Mouse (Mus musculus) forebrain, embryonic 12.5 days (tissue): ENCODE measurements at regions not wholly inside any gene's neighbourhood (a gene's known extent, or its start where the extent isn't known, plus 50 kb on each side); places are given as distances from the start of the nearest gene placed in this dataset.
"Not testable (repeated sequence)": the region's sequence is repeated elsewhere in the genome, so short reads cannot be mapped to it uniquely, and the experiment has no call there.

Source experiments
- ATAC-seq: fragments of 200-750 bp; cut with Nextera tagmentation; 2 replicates; pipeline ENCODE4 v1.8.0; 2017; ENCODE audit warnings: moderate TSS enrichment; ENCODE audit not compliant: low FRiP score
- H3K27ac ChIP-seq: fragments of 300-500 bp; sonication (generic); 2 replicates; pipeline ENCODE4 v1.5.1; 2016; ENCODE audit warnings: mild to moderate bottlenecking
- H3K27me3 ChIP-seq: fragments of 300-500 bp; sonication (generic); 2 replicates; pipeline ENCODE4 v1.6.1; 2016; ENCODE audit warnings: mild to moderate bottlenecking
- H3K36me3 ChIP-seq: fragments of 300-500 bp; sonication (generic); replicated peaks from 2 replicates; pipeline ENCODE4 v1.6.1; 2016; ENCODE audit warnings: mild to moderate bottlenecking
- H3K4me1 ChIP-seq: fragments of 300-500 bp; sonication (generic); 2 replicates; pipeline ENCODE4 v1.6.1; 2016
- H3K4me2 ChIP-seq: fragments of 300-500 bp; sonication (generic); 2 replicates; pipeline ENCODE4 v1.6.1; 2016; ENCODE audit warnings: mild to moderate bottlenecking, moderate library complexity
- H3K4me3 ChIP-seq: fragments of 300-500 bp; sonication (generic); replicated peaks from 2 replicates; pipeline ENCODE4 v1.5.1; 2016; ENCODE audit warnings: mild to moderate bottlenecking
- H3K9ac ChIP-seq: fragments of 300-500 bp; sonication (generic); 2 replicates; pipeline ENCODE4 v1.6.1; 2016; ENCODE audit warnings: mild to moderate bottlenecking
- H3K9me3 ChIP-seq: fragments of 300-500 bp; sonication (generic); 2 replicates; pipeline ENCODE4 v1.6.1; 2016
- WGBS: fragments of 180-500 bp; shearing (Covaris S2); methylation state at CpG from one replicate; pipeline ENCODE4 v1.1.7; 2016; 5-methylcytosine and 5-hydroxymethylcytosine counted together

DNA sequence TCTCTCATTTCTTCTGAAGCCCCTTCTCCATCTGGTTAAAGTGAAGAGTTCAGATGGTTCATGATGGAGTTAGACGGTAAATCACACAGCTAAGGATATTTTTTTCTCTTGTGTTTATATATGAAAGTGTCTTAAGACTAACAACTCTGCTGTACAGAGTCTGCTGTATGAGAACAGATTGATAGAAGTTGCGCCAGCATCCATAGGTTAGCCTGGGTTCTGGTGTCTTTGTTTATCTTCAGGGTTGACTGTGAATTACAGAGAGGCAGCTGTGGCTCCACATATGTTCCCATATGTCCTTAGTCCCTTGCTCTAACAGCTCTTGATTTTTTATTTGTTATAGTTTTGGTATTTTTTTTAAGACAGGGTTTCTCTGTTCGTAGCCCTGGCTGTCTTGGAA lies 334.9 kb upstream of the Api5 start:
- H3K27ac ChIP-seq, result no peak overlapping the region
- no peaks in the 10 kb centered on the region for H3K27me3 ChIP-seq
- WGBS, result 84% methylated on average over 3 of the region's 3 CpGs
- no peaks in the 10 kb centered on the region for H3K36me3 ChIP-seq
- H3K9ac ChIP-seq, result no peak overlapping the region
- H3K4me3 ChIP-seq, result no peak overlapping the region
- H3K4me2 ChIP-seq, result no peak overlapping the region
- H3K9me3 ChIP-seq, result no peaks in the 10 kb centered on the region
- no peaks in the 10 kb centered on the region for H3K4me1 ChIP-seq
- ATAC-seq, result no peak

DNA sequence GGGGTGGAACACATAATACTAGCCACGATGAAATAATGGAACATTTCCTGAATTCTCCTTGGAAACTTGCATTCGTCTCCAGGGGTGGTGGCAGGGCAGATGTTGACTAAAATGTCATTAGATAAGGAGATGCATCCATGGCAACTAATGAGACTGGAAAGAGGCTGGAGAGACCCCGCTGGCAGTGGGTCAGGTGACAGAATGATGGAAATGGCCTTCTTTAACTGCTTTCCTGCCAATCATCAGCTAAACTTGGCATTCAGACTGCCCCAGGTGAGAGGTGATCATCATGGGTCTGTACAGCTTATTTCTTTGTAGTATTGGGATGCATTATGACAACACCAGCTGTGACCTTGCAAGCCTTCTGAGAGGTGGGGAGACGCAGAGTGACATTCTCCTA lies 334.3 kb upstream of the Api5 start:
- no peak overlapping the region for H3K9ac ChIP-seq
- no peak overlapping the region for H3K4me3 ChIP-seq
- H3K4me2 ChIP-seq, result no peak overlapping the region
- WGBS, result 68% methylated on average over 4 of the region's 4 CpGs
- H3K36me3 ChIP-seq, result no peaks in the 10 kb centered on the region
- no peak overlapping the region for H3K27ac ChIP-seq
- no peaks in the 10 kb centered on the region for H3K4me1 ChIP-seq
- H3K27me3 ChIP-seq, result no peaks in the 10 kb centered on the region
- ATAC-seq, result peak; percentile 57; the same call in 1 of the 2 replicates
- no peaks in the 10 kb centered on the region for H3K9me3 ChIP-seq

DNA sequence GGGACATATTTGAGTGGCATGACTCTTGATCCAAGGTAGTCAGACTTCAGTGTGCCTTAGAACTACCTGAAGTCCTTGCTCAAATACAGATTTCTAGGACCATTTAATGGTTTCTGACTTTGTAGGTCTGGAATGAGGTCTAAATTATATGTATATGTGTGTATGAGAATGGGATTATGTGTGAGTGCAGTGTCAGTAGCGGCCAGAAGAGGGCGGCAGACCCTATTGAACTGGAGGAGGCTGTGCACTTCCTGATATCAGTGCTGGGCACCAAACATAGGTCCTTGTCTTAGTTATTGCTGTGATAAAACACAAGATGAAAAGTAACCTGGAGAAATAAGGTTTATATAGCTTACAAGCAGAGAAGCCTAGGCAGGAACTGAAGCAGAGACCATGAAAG lies 328.6 kb upstream of the Api5 start:
- Histone ChIP-seq H3K36me3 (no peaks in the 10 kb centered on the region), H3K4me1 (peaks cover 12% of the 10 kb centered on the region), H3K27ac (no peak overlapping the region), H3K9ac (no peak overlapping the region), H3K27me3 (no peaks in the 10 kb centered on the region), H3K4me3 (no peak overlapping the region), H3K4me2 (no peak overlapping the region), H3K9me3 (no peaks in the 10 kb centered on the region)
- no peak for ATAC-seq
- WGBS, result 84% methylated on average over 2 of the region's 2 CpGs

DNA sequence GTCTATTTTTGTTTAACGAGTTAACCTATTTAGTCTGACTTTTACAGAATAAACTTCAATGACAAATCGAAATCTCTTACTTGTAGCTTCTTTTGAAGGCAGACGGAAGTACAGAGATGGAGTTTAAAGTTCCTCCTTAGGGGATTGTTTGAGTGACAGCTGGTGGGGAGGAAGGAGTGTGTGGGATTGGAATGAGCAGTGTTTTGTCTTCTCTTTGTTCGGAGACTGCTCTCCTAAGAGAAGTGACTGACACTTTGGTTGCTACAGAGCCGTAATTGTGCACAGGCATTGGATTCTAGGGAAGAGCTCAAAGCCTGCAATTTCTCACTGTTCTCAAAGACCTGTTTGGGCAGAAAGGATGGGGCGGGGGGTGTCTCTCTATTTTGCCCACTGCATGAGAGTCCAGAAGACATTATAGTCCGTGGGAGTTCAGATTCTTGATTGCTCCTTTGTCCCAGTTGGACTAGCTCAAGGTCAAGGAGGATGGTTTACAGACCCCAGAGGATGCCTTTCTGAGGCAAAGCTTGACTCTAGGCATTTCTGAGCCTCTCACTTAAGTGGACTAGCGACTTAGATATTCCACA lies 327.0 kb upstream of the Api5 start:
- Histone ChIP-seq H3K4me1 (peaks cover 12% of the 10 kb centered on the region), H3K27me3 (no peaks in the 10 kb centered on the region), H3K4me2 (peak overlapping the region; percentile 30), H3K27ac (no peak overlapping the region), H3K4me3 (no peak overlapping the region), H3K9ac (no peak overlapping the region), H3K9me3 (no peaks in the 10 kb centered on the region), H3K36me3 (no peaks in the 10 kb centered on the region)
- peak; percentile 81 for ATAC-seq
- 13% methylated on average over 8 of the region's 8 CpGs for WGBS

DNA sequence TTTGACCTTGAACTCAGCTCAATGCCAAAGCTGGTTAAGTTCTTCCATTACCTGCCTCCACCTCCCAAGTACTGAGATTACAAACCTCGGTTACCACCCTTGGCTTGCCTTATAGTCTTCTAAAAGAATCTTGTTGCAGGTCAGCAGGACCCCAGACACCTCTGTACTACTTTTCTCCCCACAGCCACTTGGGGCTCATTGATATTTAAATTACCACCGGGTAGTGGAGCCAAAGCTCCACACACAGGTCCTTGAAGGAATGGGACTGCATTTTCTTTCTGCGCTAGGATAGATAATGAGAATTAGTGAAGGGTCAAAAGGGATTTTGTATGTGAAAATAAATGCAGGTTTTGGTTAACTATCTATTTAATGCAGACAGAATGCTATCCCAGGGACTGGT lies 326.5 kb upstream of the Api5 start:
- peak overlapping the region; percentile 30; the same call in 1 of the 2 replicates for H3K4me2 ChIP-seq
- H3K27ac ChIP-seq, result no peak overlapping the region
- H3K9ac ChIP-seq, result no peak overlapping the region
- no peaks in the 10 kb centered on the region for H3K36me3 ChIP-seq
- H3K4me1 ChIP-seq, result peaks cover 12% of the 10 kb centered on the region
- 4% methylated on average over 3 of the region's 3 CpGs for WGBS
- peak; percentile 68; the same call in 1 of the 2 replicates for ATAC-seq
- no peaks in the 10 kb centered on the region for H3K9me3 ChIP-seq
- H3K27me3 ChIP-seq, result no peaks in the 10 kb centered on the region
- no peak overlapping the region for H3K4me3 ChIP-seq

DNA sequence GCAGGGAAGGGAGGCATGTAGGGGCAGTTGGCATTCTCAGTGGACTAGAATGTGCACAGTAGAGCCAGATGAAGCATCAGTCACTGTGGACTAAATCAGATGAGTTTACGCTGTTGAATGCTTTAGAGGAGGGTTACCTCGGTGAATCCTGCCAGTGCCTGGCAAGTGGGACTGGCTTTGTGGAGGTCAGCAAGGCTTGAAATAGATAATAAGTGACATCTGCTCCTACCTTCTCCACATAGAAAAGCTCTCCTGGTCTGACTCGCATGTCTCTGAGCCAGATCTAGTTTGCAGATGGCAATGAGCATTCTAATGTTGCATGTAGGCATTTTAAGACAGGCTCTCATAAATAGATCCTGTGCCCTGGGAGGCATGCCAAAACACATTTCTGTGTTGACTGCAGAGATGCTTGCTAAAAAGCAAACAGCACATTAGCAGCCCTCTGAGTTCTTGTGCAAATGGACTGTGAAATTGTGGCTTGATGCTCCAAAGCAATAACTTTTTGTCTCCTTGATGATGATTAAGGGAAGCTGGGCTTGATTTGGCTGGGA lies 310.3 kb upstream of the Api5 start:
- H3K4me1 ChIP-seq, result no peaks in the 10 kb centered on the region
- no peaks in the 10 kb centered on the region for H3K9me3 ChIP-seq
- no peak overlapping the region for H3K9ac ChIP-seq
- no peak overlapping the region for H3K27ac ChIP-seq
- no peak overlapping the region for H3K4me2 ChIP-seq
- no peak for ATAC-seq
- no peaks in the 10 kb centered on the region for H3K36me3 ChIP-seq
- no peaks in the 10 kb centered on the region for H3K27me3 ChIP-seq
- WGBS, result 84% methylated on average over 3 of the region's 3 CpGs
- H3K4me3 ChIP-seq, result no peak overlapping the region

DNA sequence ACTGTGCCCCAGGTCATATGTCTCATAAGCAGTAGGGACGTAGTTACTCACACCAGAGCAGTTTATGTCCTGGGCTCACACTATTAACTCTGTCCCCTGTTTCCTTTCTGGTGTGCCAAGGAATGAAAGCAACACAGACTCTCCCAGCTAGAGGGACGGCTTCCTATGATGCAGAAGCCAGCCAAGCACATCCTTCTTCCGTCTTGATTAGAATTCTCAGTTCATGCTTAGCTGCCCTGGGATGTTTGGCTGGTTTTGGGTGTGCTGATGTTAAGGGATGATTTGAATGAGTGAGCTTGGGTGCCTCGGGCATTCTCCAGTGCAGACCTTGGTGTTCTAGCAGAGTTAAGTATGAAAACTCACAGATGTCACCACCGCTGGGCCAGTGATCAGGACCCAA lies 291.9 kb upstream of the Api5 start:
- WGBS, result 86% methylated on average over 5 of the region's 5 CpGs
- Histone ChIP-seq H3K9me3 (no peaks in the 10 kb centered on the region), H3K27ac (no peak overlapping the region), H3K27me3 (no peaks in the 10 kb centered on the region), H3K4me3 (no peak overlapping the region), H3K9ac (no peak overlapping the region), H3K4me2 (no peak overlapping the region), H3K4me1 (peaks cover 16% of the 10 kb centered on the region), H3K36me3 (no peaks in the 10 kb centered on the region)
- ATAC-seq, result no peak

DNA sequence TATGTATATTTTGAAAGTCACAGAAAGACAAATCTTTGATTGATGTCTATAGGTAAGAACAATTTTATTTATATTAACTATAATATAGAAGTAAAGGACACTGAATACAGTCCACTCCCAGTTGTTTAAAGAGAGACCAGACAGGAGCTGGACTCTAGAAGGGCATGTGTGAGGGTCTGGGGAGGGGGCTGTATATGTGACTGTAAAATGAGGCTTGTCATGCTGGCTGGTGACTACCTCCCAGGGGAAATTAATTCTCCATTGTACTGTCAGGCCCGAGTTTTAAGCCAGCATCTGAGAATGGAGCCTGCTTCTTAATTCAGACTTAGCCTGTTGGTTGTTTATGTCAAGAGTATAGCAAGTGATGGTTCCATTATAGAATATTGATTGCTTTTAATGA lies 261.4 kb upstream of the Api5 start:
- no peak overlapping the region for H3K4me2 ChIP-seq
- H3K4me1 ChIP-seq, result no peaks in the 10 kb centered on the region
- no peaks in the 10 kb centered on the region for H3K36me3 ChIP-seq
- H3K9ac ChIP-seq, result no peak overlapping the region
- H3K9me3 ChIP-seq, result no peaks in the 10 kb centered on the region
- no peaks in the 10 kb centered on the region for H3K27me3 ChIP-seq
- H3K27ac ChIP-seq, result no peak overlapping the region
- no peak overlapping the region for H3K4me3 ChIP-seq
- ATAC-seq, result no peak
- WGBS, result 45% methylated on average over 1 of the region's 1 CpGs

DNA sequence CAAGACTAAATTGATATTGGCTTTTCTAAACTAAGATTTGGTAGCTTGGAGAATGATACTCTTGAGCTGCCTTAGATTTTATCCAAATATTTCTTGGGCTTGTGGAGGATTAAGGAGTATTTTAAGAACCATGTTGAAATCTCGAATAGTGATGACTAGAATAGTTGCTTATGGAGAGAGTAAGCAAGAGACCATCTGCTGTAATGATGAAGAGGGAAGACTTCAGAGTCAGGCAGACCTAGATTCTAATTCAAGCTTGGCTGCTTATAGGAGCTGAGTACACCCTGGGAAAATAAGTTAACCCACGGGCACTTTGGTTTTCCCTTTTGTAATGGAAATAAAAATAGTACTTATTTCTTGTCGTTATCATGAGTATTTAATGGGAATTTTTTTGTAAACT lies 257.3 kb upstream of the Api5 start:
- 51% methylated on average over 3 of the region's 3 CpGs for WGBS
- ATAC-seq, result no peak
- no peaks in the 10 kb centered on the region for H3K27me3 ChIP-seq

DNA sequence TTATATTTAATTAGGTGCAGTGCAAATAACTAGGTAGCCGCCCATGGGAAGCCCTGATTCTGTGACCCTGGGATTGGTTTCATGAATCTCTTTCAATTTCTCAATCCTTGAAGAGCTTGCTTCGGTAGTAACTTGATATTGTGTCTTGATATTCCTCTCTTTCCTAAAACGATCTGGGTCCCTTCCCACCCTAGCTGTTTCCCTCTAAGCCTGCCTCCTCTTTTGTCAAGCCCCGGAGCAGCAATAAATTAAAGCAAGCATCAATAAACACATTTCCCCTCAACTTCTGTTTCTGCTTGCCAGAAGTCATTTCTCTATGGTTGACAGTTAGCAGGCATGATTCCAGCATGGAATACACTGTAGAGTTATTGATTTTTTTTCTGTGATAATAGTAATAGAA lies 252.6 kb upstream of the Api5 start:
- no peaks in the 10 kb centered on the region for H3K27me3 ChIP-seq
- WGBS, result 66% methylated on average over 4 of the region's 4 CpGs
- no peak overlapping the region for H3K27ac ChIP-seq
- H3K9me3 ChIP-seq, result no peaks in the 10 kb centered on the region
- H3K4me1 ChIP-seq, result no peaks in the 10 kb centered on the region
- H3K4me2 ChIP-seq, result no peak overlapping the region
- H3K36me3 ChIP-seq, result no peaks in the 10 kb centered on the region
- no peak overlapping the region for H3K4me3 ChIP-seq
- no peak overlapping the region for H3K9ac ChIP-seq
- no peak for ATAC-seq

More for the DNA sequence above, 257.3 kb upstream of the Api5 start:
- Histone ChIP-seq H3K4me3 (no peak overlapping the region), H3K27ac (no peak overlapping the region), H3K9ac (no peak overlapping the region), H3K4me1 (no peaks in the 10 kb centered on the region), H3K9me3 (no peaks in the 10 kb centered on the region), H3K36me3 (no peaks in the 10 kb centered on the region), H3K4me2 (no peak overlapping the region)

DNA sequence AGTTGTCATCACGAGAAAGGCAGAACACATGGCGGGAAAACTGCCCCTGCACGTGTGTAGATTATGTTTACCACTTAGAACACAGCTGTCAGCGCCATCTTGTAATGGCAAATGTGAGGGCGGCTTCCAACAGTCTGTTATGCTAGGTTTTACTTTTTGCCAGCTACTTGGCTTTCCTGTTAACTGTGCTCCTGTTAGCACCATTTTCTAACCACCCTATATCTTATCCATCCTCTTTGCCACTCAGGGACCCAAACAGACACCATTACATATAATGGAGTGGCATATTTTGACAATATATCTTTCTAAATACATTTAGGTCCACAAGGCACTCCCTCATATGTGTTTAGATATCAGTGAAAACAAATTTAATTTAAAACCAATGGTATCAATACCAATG lies 247.7 kb upstream of the Api5 start:
- H3K36me3 ChIP-seq, H3K4me3 ChIP-seq, H3K27ac ChIP-seq, H3K27me3 ChIP-seq, ATAC-seq, H3K4me2 ChIP-seq, H3K4me1 ChIP-seq, H3K9ac ChIP-seq, H3K9me3 ChIP-seq: not testable (repeated sequence)
- WGBS, result 89% methylated on average over 5 of the region's 5 CpGs

DNA sequence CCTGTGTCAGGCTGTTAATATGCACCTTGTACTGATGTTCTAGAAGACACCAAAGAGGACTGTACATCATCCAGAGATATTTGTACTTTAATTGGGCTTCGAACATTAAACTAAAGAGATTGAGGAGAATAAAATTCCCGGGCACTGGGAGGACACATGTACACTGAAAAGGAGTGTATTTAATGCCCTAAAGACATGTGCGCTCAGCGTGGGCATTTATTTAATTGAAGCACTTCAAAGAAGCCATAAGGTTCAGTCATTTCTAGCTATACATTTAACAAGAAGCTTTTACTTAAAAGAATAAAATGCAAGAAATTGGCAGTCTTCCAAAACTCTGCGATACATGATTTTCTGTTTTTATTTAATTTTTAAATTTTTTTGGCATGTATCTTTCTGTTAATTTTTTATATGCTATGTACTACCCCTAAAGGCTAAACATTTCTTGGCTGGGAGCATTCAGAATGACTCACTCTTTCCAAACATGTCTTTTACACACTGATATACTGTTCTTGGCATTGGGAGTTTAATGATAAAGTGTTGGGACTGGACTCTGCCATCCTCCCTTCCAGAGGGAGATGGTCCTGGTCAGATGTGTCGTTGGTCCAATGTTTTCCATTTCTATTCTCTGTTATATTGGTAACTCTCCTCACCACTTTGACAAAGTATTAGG lies 242.3 kb upstream of the Api5 start:
- Histone ChIP-seq H3K27me3 (no peaks in the 10 kb centered on the region), H3K27ac (no peak overlapping the region), H3K9me3 (no peaks in the 10 kb centered on the region), H3K4me2 (no peak overlapping the region), H3K4me3 (no peak overlapping the region), H3K4me1 (no peaks in the 10 kb centered on the region), H3K9ac (no peak overlapping the region), H3K36me3 (no peaks in the 10 kb centered on the region)
- 86% methylated on average over 6 of the region's 6 CpGs for WGBS
- no peak for ATAC-seq

DNA sequence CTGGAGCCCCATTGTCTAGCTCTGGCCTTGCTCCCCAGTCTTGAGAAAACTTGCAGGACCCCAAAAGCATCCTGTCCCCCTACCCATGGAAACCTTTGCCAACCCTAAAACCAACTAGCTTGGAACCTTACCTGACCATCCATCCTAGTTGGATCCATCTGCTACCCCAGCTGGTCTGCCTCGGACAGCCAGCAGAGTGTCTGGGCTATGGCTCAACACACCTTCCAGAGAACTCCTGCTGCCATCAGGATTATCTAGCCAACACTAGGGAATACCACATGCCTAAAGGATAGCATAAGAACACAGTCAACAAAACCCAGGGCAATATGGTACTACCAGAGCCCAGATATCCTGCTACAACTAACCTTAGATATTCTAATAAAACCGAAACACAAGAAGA lies 227.9 kb upstream of the Api5 start:
- Histone ChIP-seq H3K36me3 (no peaks in the 10 kb centered on the region), H3K4me2 (no peak overlapping the region), H3K27ac (no peak overlapping the region), H3K4me3 (no peak overlapping the region), H3K27me3 (no peaks in the 10 kb centered on the region), H3K9ac (no peak overlapping the region), H3K4me1 (no peaks in the 10 kb centered on the region), H3K9me3 (no peaks in the 10 kb centered on the region)
- WGBS, result 91% methylated on average over 2 of the region's 2 CpGs
- no peak for ATAC-seq
